ENCODE assay signal across 12 mouse cellular contexts in genomic region chr13:58843826-58844225, GRCm38 (mm10). TPM values are rescaled to one million over a fixed set of nuclear protein-coding genes. Genes with fewer than 3 reads are reported as not detected.
DNase-seq lines count a peak whose midpoint lies in the region; ATAC-seq lines count a peak whose summit lies in the region.
"Had no signal": no experiment of that assay in that cellular context is flagged by ENCODE, and none has a peak within 500 bp of the region (broad histone marks: within the 10 kb centered on the region; RNA-seq: fewer than 3 reads in every experiment).

No protein-coding gene starts in this region.

- no peak for DNase-seq in cerebellum, adult 11 months
- DNase-seq in layer of hippocampus, adult 9-11 months, result peak; percentile 55
- DNase-seq in layer of hippocampus, adult 8-10 months (ENCODE audit: low spot score in 2 of 2), result no peak
- DNase-seq in cerebellum, adult 9-10 months, result peak; percentile 63
- DNase-seq in layer of hippocampus, postnatal 36 days, result peak; percentile 24 to 57
- no peak for DNase-seq in heart, postnatal 14 days
- DNase-seq: adrenal gland, adult 8-10 months; lung, postnatal 10 days; thymus, postnatal 14 days had no signal

- intact Hi-C loops in heart, postnatal 14 days (cut with DNase I), result no loop called here

- 0 out of 2 replicates have a peak, but pooled peaks have one; percentile 36 for ATAC-seq in cerebellum, adult (ENCODE audit: insufficient number of reproducible peaks, low FRiP score, low TSS enrichment)
- ATAC-seq: intestine, embryonic 15.5 days had no signal

RNA-seq across cellular contexts. Expression of gene Ntrk2, which starts 37.5 kb away (rescaled TPM):
- total RNA-seq in layer of hippocampus, adult 8-10 months (2022), result 100 to 1,000 TPM; 326 to 378 (median 341) TPM
- total RNA-seq in layer of hippocampus, postnatal 36 days (2021), result 100 to 1,000 TPM; 321 to 331 TPM
- total RNA-seq in heart, postnatal 14 days (2021), result 1 to 10 TPM; 1.4 to 2.8 TPM
- total RNA-seq: granulocyte monocyte progenitor cell, adult 5-6 weeks had no signal

Comparison
In these comparisons a context has a peak if more than half of its experiments do, and no peak if none do; other contexts are left out.
1. DNase-seq: peak in layer of hippocampus, adult 9-11 months (single experiment), cerebellum, adult 9-10 months (single experiment) and layer of hippocampus, postnatal 36 days (2 of 2); none in cerebellum, adult 11 months (single experiment), layer of hippocampus, adult 8-10 months (0 of 2) and heart, postnatal 14 days (0 of 2).
2. RNA of gene Ntrk2, which starts 37.5 kb away (total RNA-seq): 326 to 378 TPM in layer of hippocampus, adult 8-10 months and 321 to 331 TPM in layer of hippocampus, postnatal 36 days; 1.4 to 2.8 TPM in heart, postnatal 14 days; every median in the first group is over 10 times any median in the second.